Mouse (Mus musculus): ENCODE data around the gene Gm7970. TPM values are rescaled to one million over a fixed set of nuclear protein-coding genes. Genes with fewer than 3 reads are reported as not detected.

The Gm7970 gene
- not detected for polyA plus RNA-seq (2015; fragmentation: Illumina TruSeq; extraction: RNeasy Lipid Tissue Mini Kit (QIAGEN cat#74804); ENCODE audit: insufficient read depth, low replicate concordance)

GRCm38 (mm10) chr14:41555483-41555882 lies at the start of gene Gm7970:
Gm7970 (minus strand) TSS chr14:41555583.

GRCm38 (mm10) chr14:41572911-41573310 lies 17.5 kb upstream of the Gm7970 start, which contains the start of gene 1700049E17Rik2:
1700049E17Rik2 (plus strand) TSS chr14:41573211.

Other genes with a start within 250 kb of the Gm7970 start
- not detected for gene Gm5798, start 207.0 kb downstream of the Gm7970 start, polyA plus RNA-seq (2015; fragmentation: Illumina TruSeq; extraction: RNeasy Lipid Tissue Mini Kit (QIAGEN cat#74804); ENCODE audit: insufficient read depth, low replicate concordance)
- gene Gm7945, start 169.2 kb downstream of the Gm7970 start, polyA plus RNA-seq (2015; fragmentation: Illumina TruSeq; extraction: RNeasy Lipid Tissue Mini Kit (QIAGEN cat#74804); ENCODE audit: insufficient read depth, low replicate concordance), result not detected
- gene Gm6482, start 147.3 kb downstream of the Gm7970 start, polyA plus RNA-seq (2015; fragmentation: Illumina TruSeq; extraction: RNeasy Lipid Tissue Mini Kit (QIAGEN cat#74804); ENCODE audit: insufficient read depth, low replicate concordance), result not detected
- not detected for gene Gm7954, start 102.1 kb downstream of the Gm7970 start, polyA plus RNA-seq (2015; fragmentation: Illumina TruSeq; extraction: RNeasy Lipid Tissue Mini Kit (QIAGEN cat#74804); ENCODE audit: insufficient read depth, low replicate concordance)
- gene Gm3486, start 66.1 kb downstream of the Gm7970 start, polyA plus RNA-seq (2015; fragmentation: Illumina TruSeq; extraction: RNeasy Lipid Tissue Mini Kit (QIAGEN cat#74804); ENCODE audit: insufficient read depth, low replicate concordance), result not detected
- not detected for gene 1700049E17Rik2, start 17.6 kb upstream of the Gm7970 start, polyA plus RNA-seq (2015; fragmentation: Illumina TruSeq; extraction: RNeasy Lipid Tissue Mini Kit (QIAGEN cat#74804); ENCODE audit: insufficient read depth, low replicate concordance)
- gene Gm3072, start 69.0 kb upstream of the Gm7970 start, polyA plus RNA-seq (2015; fragmentation: Illumina TruSeq; extraction: RNeasy Lipid Tissue Mini Kit (QIAGEN cat#74804); ENCODE audit: insufficient read depth, low replicate concordance), result not detected
- gene Gm3676, start 90.9 kb upstream of the Gm7970 start, polyA plus RNA-seq (2015; fragmentation: Illumina TruSeq; extraction: RNeasy Lipid Tissue Mini Kit (QIAGEN cat#74804); ENCODE audit: insufficient read depth, low replicate concordance), result not detected
- gene Gm8068, start 146.3 kb upstream of the Gm7970 start, polyA plus RNA-seq (2015; fragmentation: Illumina TruSeq; extraction: RNeasy Lipid Tissue Mini Kit (QIAGEN cat#74804); ENCODE audit: insufficient read depth, low replicate concordance), result not detected
- gene Gm7929, start 195.0 kb upstream of the Gm7970 start, polyA plus RNA-seq (2015; fragmentation: Illumina TruSeq; extraction: RNeasy Lipid Tissue Mini Kit (QIAGEN cat#74804); ENCODE audit: insufficient read depth, low replicate concordance), result not detected
- gene Gm47189, start 216.9 kb upstream of the Gm7970 start, polyA plus RNA-seq (2015; fragmentation: Illumina TruSeq; extraction: RNeasy Lipid Tissue Mini Kit (QIAGEN cat#74804); ENCODE audit: insufficient read depth, low replicate concordance), result not detected

All from spleen, adult 10 weeks (tissue).